Mouse (Mus musculus) forebrain, embryonic 11.5 days (tissue): ENCODE results near the gene Csdc2. TPM values are rescaled to one million over a fixed set of nuclear protein-coding genes. Genes with fewer than 3 reads are reported as not detected.

Experiments
- ATAC-seq: fragments of 200-750 bp; cut with Nextera tagmentation; replicated peaks from 2 replicates; pipeline ENCODE4 v1.8.0; 2017; ENCODE audit warnings: moderate TSS enrichment; ENCODE audit not compliant: low FRiP score
- DNase-seq: peaks from one replicate; pipeline ENCODE4 v3.0.0-alpha.2; 2017; ENCODE audit warnings: low spot score
- H3K27ac ChIP-seq: fragments of 300-500 bp; sonication (generic); 2 replicates; pipeline ENCODE4 v1.5.1; 2014; ENCODE audit warnings: low read depth, low read length
- H3K27me3 ChIP-seq: fragments of 300-500 bp; sonication (generic); 2 replicates; pipeline ENCODE4 v1.6.1; 2014; ENCODE audit warnings: mild to moderate bottlenecking, low read length, mixed read lengths; ENCODE audit not compliant: control insufficient read depth, insufficient read depth
- H3K36me3 ChIP-seq: fragments of 300-500 bp; sonication (generic); 2 replicates; pipeline ENCODE4 v1.6.1; 2014; ENCODE audit warnings: mild to moderate bottlenecking, low read length, moderate library complexity, mixed read lengths; ENCODE audit not compliant: control insufficient read depth, insufficient read depth
- H3K4me1 ChIP-seq: fragments of 300-500 bp; sonication (generic); replicated peaks from 2 replicates; pipeline ENCODE4 v1.6.1; 2014; ENCODE audit warnings: low read length, mixed read lengths; ENCODE audit not compliant: control insufficient read depth, insufficient read depth
- H3K4me2 ChIP-seq: fragments of 300-500 bp; sonication (generic); 2 replicates; pipeline ENCODE4 v1.6.1; 2014; ENCODE audit warnings: low read depth, mild to moderate bottlenecking, low read length, moderate library complexity, mixed read lengths; ENCODE audit not compliant: severe bottlenecking
- H3K4me3 ChIP-seq: fragments of 300-500 bp; sonication (generic); 2 replicates; pipeline ENCODE4 v1.5.1; 2014; ENCODE audit warnings: low read depth, low read length
- H3K9ac ChIP-seq: fragments of 300-500 bp; sonication (generic); 2 replicates; pipeline ENCODE4 v1.6.1; 2014; ENCODE audit warnings: low read length
- H3K9me3 ChIP-seq: fragments of 300-500 bp; sonication (generic); 2 replicates; pipeline ENCODE4 v1.6.1; 2016; ENCODE audit warnings: low read length, mixed read lengths; ENCODE audit not compliant: control insufficient read depth
- WGBS: fragments of 180-500 bp; shearing (Covaris S2); extraction: QIAGEN DNeasy Blood & Tissue Kit; methylation state at CpG from one replicate; pipeline ENCODE4 v1.1.7; 2014; 5-methylcytosine and 5-hydroxymethylcytosine counted together
- polyA plus RNA-seq: library from polyadenylated mRNA; unstranded; fragments of >200 nt; fragmentation: Nextera tagmentation; extraction: Ambion mirVana; gene quantifications from 2 replicates; pipeline ENCODE4 v1.2.1, GENCODE M21; 2014

Csdc2 gene
- polyA plus RNA-seq, 1 experiment from 2014 or later = 16.6 TPM

- H3K4me2 ChIP-seq = no peak overlapping the region
- no peak overlapping the region for H3K4me3 ChIP-seq
- H3K9me3 ChIP-seq = no peaks in the 10 kb centered on the region
- no peaks in the 10 kb centered on the region for H3K27me3 ChIP-seq
- H3K36me3 ChIP-seq = no peaks in the 10 kb centered on the region
- ATAC-seq (no peak), DNase-seq (no peak)
- no peak overlapping the region for H3K9ac ChIP-seq
- WGBS = 63% methylated on average over 2 of the region's 2 CpGs
- H3K4me1 ChIP-seq = peaks cover 4% of the 10 kb centered on the region
- peak overlapping the region; percentile 48 for H3K27ac ChIP-seq
Observed at GRCm38 (mm10) chr15:81985267-81986161, 49.0 kb downstream of the Csdc2 start.

GRCm38 (mm10) chr15:81987646-81988045, 51.1 kb downstream of the Csdc2 start, which contains the start of gene Xrcc6:
TSS of gene Xrcc6 (plus strand) at chr15:81987835.
- H3K4me1 ChIP-seq = peaks cover 4% of the 10 kb centered on the region
- whole genome bisulfite sequencing = 81% methylated on average over 3 of the region's 3 CpGs
- DNase-seq (no peak), ATAC-seq (no peak)
- H3K9ac ChIP-seq = no peak within 1 kb of the TSS
- H3K27ac ChIP-seq = no peak within 1 kb of the TSS
- H3K4me3 ChIP-seq = no peak within 1 kb of the TSS
- no peaks in the 10 kb centered on the region for H3K36me3 ChIP-seq
- H3K4me2 ChIP-seq = no peak within 1 kb of the TSS
- no peaks in the 10 kb centered on the region for H3K27me3 ChIP-seq
- no peaks in the 10 kb centered on the region for H3K9me3 ChIP-seq

- DNase-seq = peak; percentile 92
- H3K9ac ChIP-seq = no peak overlapping the region
- 44% methylated on average over 11 of the region's 11 CpGs for WGBS
- no peak overlapping the region for H3K4me3 ChIP-seq
- H3K4me2 ChIP-seq = no peak overlapping the region
- H3K4me1 ChIP-seq = peaks cover 4% of the 10 kb centered on the region
- no peak overlapping the region for H3K27ac ChIP-seq
- ATAC-seq = peak; percentile 58; the same call in 1 of the 2 replicates
- H3K27me3 ChIP-seq = no peaks in the 10 kb centered on the region
- H3K9me3 ChIP-seq = no peaks in the 10 kb centered on the region
- H3K36me3 ChIP-seq = no peaks in the 10 kb centered on the region
Observed at GRCm38 (mm10) chr15:81989371-81990062, 53.0 kb downstream of the Csdc2 start.

- no peak for ATAC-seq
Observed at GRCm38 (mm10) chr15:81990549-81990948, 54.0 kb downstream of the Csdc2 start.

GRCm38 (mm10) chr15:81993992-81994391, 57.4 kb downstream of the Csdc2 start:
- Histone ChIP-seq H3K9ac (no peak overlapping the region), H3K4me1 (no peaks in the 10 kb centered on the region), H3K27me3 (no peaks in the 10 kb centered on the region), H3K9me3 (no peaks in the 10 kb centered on the region), H3K36me3 (peaks cover 2% of the 10 kb centered on the region; the same call in 1 of the 2 replicates), H3K4me3 (no peak overlapping the region), H3K27ac (no peak overlapping the region), H3K4me2 (no peak overlapping the region)
- ATAC-seq (no peak), DNase-seq (no peak)
- WGBS = 84% methylated on average over 6 of the region's 6 CpGs

More at GRCm38 (mm10) chr15:81990549-81990948, 54.0 kb downstream of the Csdc2 start:
- DNase-seq = no peak
- no peaks in the 10 kb centered on the region for H3K9me3 ChIP-seq
- peaks cover 2% of the 10 kb centered on the region; the same call in 1 of the 2 replicates for H3K4me1 ChIP-seq
- no peak overlapping the region for H3K4me3 ChIP-seq
- no peaks in the 10 kb centered on the region for H3K27me3 ChIP-seq
- H3K9ac ChIP-seq = no peak overlapping the region; the same call in 1 of the 2 replicates
- WGBS = 68% methylated on average over 7 of the region's 7 CpGs
- no peak overlapping the region for H3K27ac ChIP-seq
- H3K4me2 ChIP-seq = no peak overlapping the region
- H3K36me3 ChIP-seq = no peaks in the 10 kb centered on the region

Other genes starting within 250 kb of the Csdc2 start
- 3.3 and 4.0 TPM in 2 replicates for gene Chadl, start 239.5 kb upstream of the Csdc2 start, polyA plus RNA-seq
- gene Zc3h7b, start 191.7 kb upstream of the Csdc2 start, polyA plus RNA-seq = 50.1 and 57.6 TPM in 2 replicates
- 172 and 188 TPM in 2 replicates for gene Rangap1, start 191.2 kb upstream of the Csdc2 start, polyA plus RNA-seq
- gene Tef, start 134.3 kb upstream of the Csdc2 start, polyA plus RNA-seq = 16.8 and 17.4 TPM in 2 replicates
- 22.1 and 23.6 TPM in 2 replicates for gene Tob2, start 78.0 kb upstream of the Csdc2 start, polyA plus RNA-seq
- 186 and 216 TPM in 2 replicates for gene Phf5a, start 64.8 kb upstream of the Csdc2 start, polyA plus RNA-seq
- gene Aco2, start 64.5 kb upstream of the Csdc2 start, polyA plus RNA-seq = 169 and 171 TPM in 2 replicates
- 65.1 and 80.5 TPM in 2 replicates for gene Polr3h, start 10.5 kb upstream of the Csdc2 start, polyA plus RNA-seq
- 35.1 and 36.9 TPM in 2 replicates for gene Pmm1, start 24.2 kb downstream of the Csdc2 start, polyA plus RNA-seq
- not detected in 2 replicates for gene 1700029P11Rik, start 43.8 kb downstream of the Csdc2 start, polyA plus RNA-seq
- gene Xrcc6, start 51.1 kb downstream of the Csdc2 start, polyA plus RNA-seq = 72.9 and 80.6 TPM in 2 replicates
- gene Desi1, start 97.1 kb downstream of the Csdc2 start, polyA plus RNA-seq = 40.3 and 45.1 TPM in 2 replicates
- 289 and 308 TPM in 2 replicates for gene Snu13, start 110.8 kb downstream of the Csdc2 start, polyA plus RNA-seq
- not detected in 2 replicates for gene 4930407I10Rik, start 122.4 kb downstream of the Csdc2 start, polyA plus RNA-seq
- not detected in 2 replicates for gene Mei1, start 133.2 kb downstream of the Csdc2 start, polyA plus RNA-seq
- gene Ccdc134, start 191.2 kb downstream of the Csdc2 start, polyA plus RNA-seq = 23.6 and 25.5 TPM in 2 replicates
- gene Srebf2, start 210.4 kb downstream of the Csdc2 start, polyA plus RNA-seq = 209 and 216 TPM in 2 replicates